Mouse (Mus musculus): ENCODE measurements around the gene Gm28845. TPM values are rescaled to one million over a fixed set of nuclear protein-coding genes. Genes with fewer than 3 reads are reported as not detected.

Gene Gm28845
- not detected in 2 replicates for polyA plus RNA-seq (2014; fragmentation: Nextera tagmentation; extraction: Ambion mirVana)

GRCm38 (mm10) chr1:65119438-65119837, at the start of gene Gm28845:
Gm28845 (minus strand) TSS chr1:65119558.
- no peak for ATAC-seq (replicated peaks; ENCODE audit: insufficient number of reproducible peaks, low FRiP score, low TSS enrichment)
- no peak within 1 kb of the TSS for H3K4me3 ChIP-seq (ENCODE audit: low read depth, low read length)
- H3K27ac ChIP-seq (ENCODE audit: low read depth, low read length): no peak within 1 kb of the TSS
- H3K4me1 ChIP-seq (ENCODE audit: control insufficient read depth, insufficient read depth, low read length): 0 out of 2 replicates have a peak, but pooled peaks cover 2% of the 10 kb centered on the region
- H3K9ac ChIP-seq (ENCODE audit: low read depth, low read length): no peak within 1 kb of the TSS
- H3K36me3 ChIP-seq (ENCODE audit: control insufficient read depth, insufficient read depth, low read length): no peaks in the 10 kb centered on the region
- H3K4me2 ChIP-seq: no peak within 1 kb of the TSS
- no peaks in the 10 kb centered on the region for H3K27me3 ChIP-seq (ENCODE audit: control insufficient read depth, insufficient read depth, low read length)
- H3K9me3 ChIP-seq (replicated peaks; ENCODE audit: control insufficient read depth, low read length): no peaks in the 10 kb centered on the region
- WGBS (ENCODE audit: insufficient replicate concordance): 87% methylated on average over 1 of the region's 1 CpGs

- no peak for ATAC-seq (replicated peaks; ENCODE audit: insufficient number of reproducible peaks, low FRiP score, low TSS enrichment)
- H3K4me2 ChIP-seq: no peak overlapping the region
- WGBS (ENCODE audit: insufficient replicate concordance): 87% methylated on average over 1 of the region's 1 CpGs
- peaks cover 33% of the 10 kb centered on the region for H3K36me3 ChIP-seq (ENCODE audit: control insufficient read depth, insufficient read depth, low read length)
- no peak overlapping the region for H3K9ac ChIP-seq (ENCODE audit: low read depth, low read length)
- H3K27me3 ChIP-seq (ENCODE audit: control insufficient read depth, insufficient read depth, low read length): no peaks in the 10 kb centered on the region
- H3K27ac ChIP-seq (ENCODE audit: low read depth, low read length): no peak overlapping the region
- no peaks in the 10 kb centered on the region for H3K9me3 ChIP-seq (replicated peaks; ENCODE audit: control insufficient read depth, low read length)
- H3K4me3 ChIP-seq (ENCODE audit: low read depth, low read length): no peak overlapping the region
- H3K4me1 ChIP-seq (ENCODE audit: control insufficient read depth, insufficient read depth, low read length): no peaks in the 10 kb centered on the region
Observed at GRCm38 (mm10) chr1:65167496-65167895, 48.1 kb upstream of the Gm28845 start.

GRCm38 (mm10) chr1:65162210-65162609, 42.9 kb upstream of the Gm28845 start:
- no peaks in the 10 kb centered on the region for H3K4me1 ChIP-seq (ENCODE audit: control insufficient read depth, insufficient read depth, low read length)
- H3K9ac ChIP-seq (ENCODE audit: low read depth, low read length): no peak overlapping the region
- H3K27me3 ChIP-seq (ENCODE audit: control insufficient read depth, insufficient read depth, low read length): no peaks in the 10 kb centered on the region
- 91% methylated on average over 1 of the region's 1 CpGs for WGBS (ENCODE audit: insufficient replicate concordance)
- H3K36me3 ChIP-seq (ENCODE audit: control insufficient read depth, insufficient read depth, low read length): peaks cover 37% of the 10 kb centered on the region
- H3K4me2 ChIP-seq: no peak overlapping the region
- no peaks in the 10 kb centered on the region for H3K9me3 ChIP-seq (replicated peaks; ENCODE audit: control insufficient read depth, low read length)
- ATAC-seq (replicated peaks; ENCODE audit: insufficient number of reproducible peaks, low FRiP score, low TSS enrichment): no peak
- no peak overlapping the region for H3K27ac ChIP-seq (ENCODE audit: low read depth, low read length)
- no peak overlapping the region for H3K4me3 ChIP-seq (ENCODE audit: low read depth, low read length)

GRCm38 (mm10) chr1:65156111-65156510, 36.8 kb upstream of the Gm28845 start:
- H3K9me3 ChIP-seq (replicated peaks; ENCODE audit: control insufficient read depth, low read length): no peaks in the 10 kb centered on the region
- H3K4me2 ChIP-seq: no peak overlapping the region
- H3K27ac ChIP-seq (ENCODE audit: low read depth, low read length): no peak overlapping the region
- H3K4me3 ChIP-seq (ENCODE audit: low read depth, low read length): no peak overlapping the region
- no peaks in the 10 kb centered on the region for H3K27me3 ChIP-seq (ENCODE audit: control insufficient read depth, insufficient read depth, low read length)
- H3K4me1 ChIP-seq (ENCODE audit: control insufficient read depth, insufficient read depth, low read length): no peaks in the 10 kb centered on the region
- 83% methylated on average over 5 of the region's 5 CpGs for WGBS (ENCODE audit: insufficient replicate concordance)
- no peak for ATAC-seq (replicated peaks; ENCODE audit: insufficient number of reproducible peaks, low FRiP score, low TSS enrichment)
- H3K9ac ChIP-seq (ENCODE audit: low read depth, low read length): no peak overlapping the region
- peaks cover 21% of the 10 kb centered on the region for H3K36me3 ChIP-seq (ENCODE audit: control insufficient read depth, insufficient read depth, low read length)

GRCm38 (mm10) chr1:65154814-65155213, 35.5 kb upstream of the Gm28845 start:
- no peak for ATAC-seq (replicated peaks; ENCODE audit: insufficient number of reproducible peaks, low FRiP score, low TSS enrichment)
- Histone ChIP-seq H3K36me3 (ENCODE audit: control insufficient read depth, insufficient read depth, low read length) (peaks cover 9% of the 10 kb centered on the region), H3K27ac (ENCODE audit: low read depth, low read length) (no peak overlapping the region), H3K9ac (ENCODE audit: low read depth, low read length) (no peak overlapping the region), H3K27me3 (ENCODE audit: control insufficient read depth, insufficient read depth, low read length) (no peaks in the 10 kb centered on the region), H3K4me2 (no peak overlapping the region), H3K4me3 (ENCODE audit: low read depth, low read length) (no peak overlapping the region), H3K4me1 (ENCODE audit: control insufficient read depth, insufficient read depth, low read length) (no peaks in the 10 kb centered on the region), H3K9me3 (replicated peaks; ENCODE audit: control insufficient read depth, low read length) (no peaks in the 10 kb centered on the region)

GRCm38 (mm10) chr1:65147971-65148370, 28.6 kb upstream of the Gm28845 start:
- 75% methylated on average over 3 of the region's 3 CpGs for WGBS (ENCODE audit: insufficient replicate concordance)
- H3K9ac ChIP-seq (ENCODE audit: low read depth, low read length): no peak overlapping the region
- ATAC-seq (replicated peaks; ENCODE audit: insufficient number of reproducible peaks, low FRiP score, low TSS enrichment): no peak

GRCm38 (mm10) chr1:65147326-65147725, 28.0 kb upstream of the Gm28845 start:
- ATAC-seq (replicated peaks; ENCODE audit: insufficient number of reproducible peaks, low FRiP score, low TSS enrichment): no peak
- WGBS (ENCODE audit: insufficient replicate concordance): 78% methylated on average over 5 of the region's 5 CpGs
- no peaks in the 10 kb centered on the region for H3K4me1 ChIP-seq (ENCODE audit: control insufficient read depth, insufficient read depth, low read length)
- H3K4me2 ChIP-seq: no peak overlapping the region
- no peaks in the 10 kb centered on the region for H3K27me3 ChIP-seq (ENCODE audit: control insufficient read depth, insufficient read depth, low read length)
- no peaks in the 10 kb centered on the region for H3K9me3 ChIP-seq (replicated peaks; ENCODE audit: control insufficient read depth, low read length)
- H3K27ac ChIP-seq (ENCODE audit: low read depth, low read length): no peak overlapping the region
- H3K4me3 ChIP-seq (ENCODE audit: low read depth, low read length): no peak overlapping the region
- no peaks in the 10 kb centered on the region for H3K36me3 ChIP-seq (ENCODE audit: control insufficient read depth, insufficient read depth, low read length)
- no peak overlapping the region for H3K9ac ChIP-seq (ENCODE audit: low read depth, low read length)

More at GRCm38 (mm10) chr1:65147971-65148370, 28.6 kb upstream of the Gm28845 start:
- Histone ChIP-seq H3K4me1 (ENCODE audit: control insufficient read depth, insufficient read depth, low read length) (no peaks in the 10 kb centered on the region), H3K4me3 (ENCODE audit: low read depth, low read length) (no peak overlapping the region), H3K36me3 (ENCODE audit: control insufficient read depth, insufficient read depth, low read length) (no peaks in the 10 kb centered on the region), H3K27ac (ENCODE audit: low read depth, low read length) (no peak overlapping the region), H3K27me3 (ENCODE audit: control insufficient read depth, insufficient read depth, low read length) (no peaks in the 10 kb centered on the region), H3K4me2 (no peak overlapping the region), H3K9me3 (replicated peaks; ENCODE audit: control insufficient read depth, low read length) (no peaks in the 10 kb centered on the region)

- Histone ChIP-seq H3K4me1 (ENCODE audit: control insufficient read depth, insufficient read depth, low read length) (no peaks in the 10 kb centered on the region), H3K4me2 (no peak overlapping the region), H3K27ac (ENCODE audit: low read depth, low read length) (no peak overlapping the region), H3K9me3 (replicated peaks; ENCODE audit: control insufficient read depth, low read length) (no peaks in the 10 kb centered on the region), H3K4me3 (ENCODE audit: low read depth, low read length) (no peak overlapping the region), H3K36me3 (ENCODE audit: control insufficient read depth, insufficient read depth, low read length) (no peaks in the 10 kb centered on the region), H3K9ac (ENCODE audit: low read depth, low read length) (no peak overlapping the region), H3K27me3 (ENCODE audit: control insufficient read depth, insufficient read depth, low read length) (no peaks in the 10 kb centered on the region)
- ATAC-seq (replicated peaks; ENCODE audit: insufficient number of reproducible peaks, low FRiP score, low TSS enrichment): no peak
- WGBS (ENCODE audit: insufficient replicate concordance): 21% methylated on average over 2 of the region's 2 CpGs
Observed at GRCm38 (mm10) chr1:65146601-65147000, 27.2 kb upstream of the Gm28845 start.

- ATAC-seq (replicated peaks; ENCODE audit: insufficient number of reproducible peaks, low FRiP score, low TSS enrichment): no peak
- Histone ChIP-seq H3K27ac (ENCODE audit: low read depth, low read length) (no peak overlapping the region), H3K9ac (ENCODE audit: low read depth, low read length) (no peak overlapping the region), H3K4me2 (no peak overlapping the region), H3K9me3 (replicated peaks; ENCODE audit: control insufficient read depth, low read length) (no peaks in the 10 kb centered on the region), H3K4me1 (ENCODE audit: control insufficient read depth, insufficient read depth, low read length) (no peaks in the 10 kb centered on the region), H3K27me3 (ENCODE audit: control insufficient read depth, insufficient read depth, low read length) (no peaks in the 10 kb centered on the region), H3K36me3 (ENCODE audit: control insufficient read depth, insufficient read depth, low read length) (no peaks in the 10 kb centered on the region), H3K4me3 (ENCODE audit: low read depth, low read length) (no peak overlapping the region)
- WGBS (ENCODE audit: insufficient replicate concordance): 84% methylated on average over 2 of the region's 2 CpGs
Observed at GRCm38 (mm10) chr1:65144783-65145182, 25.4 kb upstream of the Gm28845 start.

All from heart, embryonic 11.5 days (tissue).